Mouse (Mus musculus): ENCODE results near the gene Dhx30.

DNA sequence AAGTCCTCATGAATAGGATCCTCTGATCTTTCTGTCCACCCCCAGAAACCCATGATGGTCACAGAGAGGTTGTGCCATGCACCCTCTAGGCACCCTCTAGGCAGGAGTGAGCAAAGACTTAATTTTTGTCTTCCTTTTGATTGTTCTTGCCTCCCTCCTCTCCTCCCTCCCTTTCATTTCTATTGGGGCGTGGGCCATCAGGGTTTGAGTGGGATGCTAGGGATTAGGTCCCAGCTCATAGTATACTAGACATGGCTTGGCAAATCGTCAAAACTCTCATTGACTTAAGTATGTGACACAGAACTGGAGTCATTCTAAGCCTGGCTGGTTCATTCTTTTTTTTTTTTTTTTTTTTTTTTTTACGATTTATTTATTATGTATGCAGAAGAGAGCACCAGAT lies 62.8 kb downstream of the Dhx30 start:
- TF ChIP-seq CTCF (IDR thresholded peaks at IDR 0.05; ENCODE audit: low read depth) (no peak), EP300 (IDR thresholded peaks at IDR 0.05; ENCODE audit: low read depth) (no peak)
